Mouse (Mus musculus): Measurements from ENCODE around the gene Nabp1.

GRCm38 (mm10) chr1:51418753-51419152, 59.5 kb downstream of the Nabp1 start:
- TF ChIP-seq ZC3H11A (IDR thresholded peaks at IDR 0.05; ENCODE audit: low read depth, low read length) (no peak), EP300 (IDR thresholded peaks at IDR 0.05; ENCODE audit: low read depth in 1 of 2, low read length in 2 of 2) (no peak), USF1 (IDR thresholded peaks at IDR 0.05; ENCODE audit: low read depth, low read length) (no peak), BHLHE40 (IDR thresholded peaks at IDR 0.05; ENCODE audit: borderline replicate concordance, low read depth, low read length) (no peak), ZNF384 (IDR thresholded peaks at IDR 0.05; ENCODE audit: low read depth, low read length) (no peak), CHD1 (IDR thresholded peaks at IDR 0.05; ENCODE audit: low read depth, low read length) (no peak), POLR2A (IDR thresholded peaks at IDR 0.05; ENCODE audit: control insufficient read depth in 1 of 2, insufficient read depth in 1 of 2, low read depth in 1 of 2, low read length in 2 of 2, poor library complexity in 1 of 2) (no peak), CTCF (IDR thresholded peaks at IDR 0.05 in 2 of 3, conservative IDR thresholded peaks at IDR 0.05 in 1 of 3; ENCODE audit: control insufficient read depth in 1 of 3, insufficient read depth in 1 of 3, low read depth in 2 of 3, low read length in 3 of 3, poor library complexity in 1 of 3, severe bottlenecking in 1 of 3) (no peak), UBTF (IDR thresholded peaks at IDR 0.05; ENCODE audit: borderline replicate concordance, insufficient read depth, low read depth, low read length) (no peak)

Measured in MEL (cell line).